Mouse (Mus musculus): ENCODE results near the gene Dock8. TPM values are rescaled to one million over a fixed set of nuclear protein-coding genes. Genes with fewer than 3 reads are reported as not detected.
A peak's percentile ranks its signal among the peaks of the same experiment; 100 is the strongest.

Dock8 gene
- polyA plus RNA-seq, 2 experiments, result 4.8 to 8.3 TPM

GRCm38 (mm10) chr19:24971307-24971706 lies 28.0 kb upstream of the Dock8 start:
- Histone ChIP-seq H3K27ac (replicated peaks; ENCODE audit: low read depth, low read length) (no peak overlapping the region), H3K4me2 (replicated peaks; ENCODE audit: low read depth, low read length, severe bottlenecking) (no peak overlapping the region), H3K4me1 (ENCODE audit: control insufficient read depth, insufficient read depth, low read length) (no peaks in the 10 kb centered on the region), H3K27me3 (ENCODE audit: control insufficient read depth, insufficient read depth, low read length) (no peaks in the 10 kb centered on the region), H3K4me3 (replicated peaks; ENCODE audit: low read length) (no peak overlapping the region), H3K36me3 (ENCODE audit: control insufficient read depth, insufficient read depth, low read length) (no peaks in the 10 kb centered on the region), H3K9me3 (ENCODE audit: control insufficient read depth, low read length) (no peaks in the 10 kb centered on the region), H3K9ac (ENCODE audit: low read depth, low read length, severe bottlenecking) (no peak overlapping the region)
- ATAC-seq (ENCODE audit: low FRiP score, low read depth) (no peak), DNase-seq (ENCODE audit: low spot score) (no peak)
- TF ChIP-seq POLR2A (IDR thresholded peaks at IDR 0.05; ENCODE audit: borderline replicate concordance, extremely low read depth, insufficient read depth, insufficient read length), result no peak
- 82% methylated on average over 7 of the region's 7 CpGs for WGBS

GRCm38 (mm10) chr19:24972701-24973390 lies 26.5 kb upstream of the Dock8 start:
- no peak for DNase-seq (ENCODE audit: low spot score)
- no peaks in the 10 kb centered on the region for H3K36me3 ChIP-seq (ENCODE audit: control insufficient read depth, insufficient read depth, low read length)
- no peak overlapping the region for H3K9ac ChIP-seq (ENCODE audit: low read depth, low read length, severe bottlenecking)
- no peak overlapping the region for H3K27ac ChIP-seq (replicated peaks; ENCODE audit: low read depth, low read length)
- no peak for TF ChIP-seq POLR2A (IDR thresholded peaks at IDR 0.05; ENCODE audit: borderline replicate concordance, extremely low read depth, insufficient read depth, insufficient read length)
- H3K4me2 ChIP-seq (replicated peaks; ENCODE audit: low read depth, low read length, severe bottlenecking), result no peak overlapping the region
- H3K9me3 ChIP-seq (ENCODE audit: control insufficient read depth, low read length), result no peaks in the 10 kb centered on the region
- ATAC-seq (ENCODE audit: low FRiP score, low read depth), result no peak
- 81% methylated on average over 3 of the region's 3 CpGs for WGBS
- no peak overlapping the region for H3K4me3 ChIP-seq (replicated peaks; ENCODE audit: low read length)
- H3K4me1 ChIP-seq (ENCODE audit: control insufficient read depth, insufficient read depth, low read length), result no peaks in the 10 kb centered on the region
- H3K27me3 ChIP-seq (ENCODE audit: control insufficient read depth, insufficient read depth, low read length), result no peaks in the 10 kb centered on the region

- ATAC-seq (ENCODE audit: low FRiP score, low read depth), result no peak
- TF ChIP-seq POLR2A (IDR thresholded peaks at IDR 0.05; ENCODE audit: borderline replicate concordance, extremely low read depth, insufficient read depth, insufficient read length), result no peak
Measured at GRCm38 (mm10) chr19:24977991-24978390, 21.3 kb upstream of the Dock8 start.

DNA sequence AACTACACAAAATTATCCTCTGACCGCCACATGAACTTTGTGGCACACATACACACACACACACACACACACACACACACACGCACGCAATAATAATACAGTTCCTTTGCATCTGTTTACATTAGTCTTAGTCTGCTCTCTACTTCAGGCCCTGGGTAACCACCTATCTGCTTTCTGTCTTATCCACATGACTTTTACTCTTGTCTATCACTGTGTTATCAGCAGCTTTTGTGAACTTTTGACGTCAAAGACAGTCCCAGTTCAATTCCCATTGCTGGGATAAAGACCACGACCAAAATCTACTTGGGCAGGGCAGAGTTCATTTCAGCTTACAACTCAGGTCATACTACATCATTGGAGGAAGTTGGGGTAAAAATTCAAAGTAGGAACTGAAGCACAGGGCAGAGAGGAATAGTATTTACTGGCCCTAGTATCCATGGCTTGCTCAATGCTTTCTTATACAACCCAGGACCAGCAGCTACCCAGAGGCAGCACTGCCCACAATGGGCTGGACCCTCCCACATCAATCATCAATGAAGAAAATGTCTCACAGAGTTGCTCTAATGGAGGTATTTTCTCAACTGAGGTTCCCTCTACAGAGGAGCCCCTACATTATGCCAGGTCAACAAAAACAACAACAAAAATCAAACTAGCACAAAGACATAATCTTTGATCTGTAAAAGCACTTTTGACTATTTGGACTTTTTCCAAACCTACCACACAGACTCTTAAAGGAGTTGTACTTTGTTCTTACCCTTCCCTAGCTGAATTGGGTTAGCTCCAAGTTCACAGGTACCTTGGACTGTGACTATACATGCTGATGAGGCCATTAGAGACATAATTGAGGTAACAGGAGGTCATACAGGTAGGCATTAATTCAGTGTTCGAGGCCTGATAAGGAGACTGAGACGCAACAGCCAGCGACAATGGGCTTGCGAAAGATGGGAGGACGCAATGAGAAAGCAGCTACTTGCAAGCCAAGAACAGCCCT lies 20.2 kb upstream of the Dock8 start:
- H3K4me3 ChIP-seq (replicated peaks; ENCODE audit: low read length), result no peak overlapping the region
- ATAC-seq (ENCODE audit: low FRiP score, low read depth) (no peak), DNase-seq (ENCODE audit: low spot score) (no peak)
- H3K4me2 ChIP-seq (replicated peaks; ENCODE audit: low read depth, low read length, severe bottlenecking), result no peak overlapping the region
- no peaks in the 10 kb centered on the region for H3K9me3 ChIP-seq (ENCODE audit: control insufficient read depth, low read length)
- H3K27me3 ChIP-seq (ENCODE audit: control insufficient read depth, insufficient read depth, low read length), result no peaks in the 10 kb centered on the region
- H3K4me1 ChIP-seq (ENCODE audit: control insufficient read depth, insufficient read depth, low read length), result no peaks in the 10 kb centered on the region
- no peaks in the 10 kb centered on the region for H3K36me3 ChIP-seq (ENCODE audit: control insufficient read depth, insufficient read depth, low read length)
- no peak overlapping the region for H3K27ac ChIP-seq (replicated peaks; ENCODE audit: low read depth, low read length)
- H3K9ac ChIP-seq (ENCODE audit: low read depth, low read length, severe bottlenecking), result no peak overlapping the region
- no peak for TF ChIP-seq POLR2A (IDR thresholded peaks at IDR 0.05; ENCODE audit: borderline replicate concordance, extremely low read depth, insufficient read depth, insufficient read length)
- WGBS, result 92% methylated on average over 10 of the region's 10 CpGs

More at GRCm38 (mm10) chr19:24977991-24978390, 21.3 kb upstream of the Dock8 start:
- Histone ChIP-seq H3K9me3 (ENCODE audit: control insufficient read depth, low read length) (no peaks in the 10 kb centered on the region), H3K4me3 (replicated peaks; ENCODE audit: low read length) (no peak overlapping the region), H3K36me3 (ENCODE audit: control insufficient read depth, insufficient read depth, low read length) (no peaks in the 10 kb centered on the region), H3K27ac (replicated peaks; ENCODE audit: low read depth, low read length) (no peak overlapping the region), H3K4me1 (ENCODE audit: control insufficient read depth, insufficient read depth, low read length) (no peaks in the 10 kb centered on the region), H3K9ac (ENCODE audit: low read depth, low read length, severe bottlenecking) (no peak overlapping the region), H3K27me3 (ENCODE audit: control insufficient read depth, insufficient read depth, low read length) (no peaks in the 10 kb centered on the region), H3K4me2 (replicated peaks; ENCODE audit: low read depth, low read length, severe bottlenecking) (no peak overlapping the region)
- DNase-seq (ENCODE audit: low spot score), result no peak
- WGBS, result 61% methylated on average over 11 of the region's 11 CpGs

DNA sequence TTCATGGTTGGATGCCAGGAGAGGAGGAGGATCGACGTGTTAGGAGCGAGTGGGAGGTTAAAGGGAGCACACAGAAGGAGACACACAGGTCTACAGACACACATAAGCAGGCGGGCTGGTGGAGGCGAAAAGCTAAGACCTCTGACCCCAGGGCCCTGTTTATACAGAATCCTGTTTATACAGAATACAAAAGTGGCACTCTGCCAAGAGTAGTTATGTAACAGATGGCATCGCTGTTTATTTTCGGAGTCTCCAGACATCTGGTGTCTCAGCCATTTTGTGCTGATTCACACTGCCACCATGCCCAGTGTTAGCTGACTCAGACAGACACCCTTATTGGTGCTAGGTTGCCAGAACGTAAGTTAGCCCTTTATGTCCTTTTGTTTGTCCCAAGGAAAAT lies 18.0 kb upstream of the Dock8 start:
- WGBS, result 71% methylated on average over 8 of the region's 8 CpGs
- no peak overlapping the region for H3K4me2 ChIP-seq (replicated peaks; ENCODE audit: low read depth, low read length, severe bottlenecking)
- TF ChIP-seq POLR2A (IDR thresholded peaks at IDR 0.05; ENCODE audit: borderline replicate concordance, extremely low read depth, insufficient read depth, insufficient read length), result no peak
- H3K4me3 ChIP-seq (replicated peaks; ENCODE audit: low read length), result no peak overlapping the region
- no peak for ATAC-seq (ENCODE audit: low FRiP score, low read depth)
- H3K4me1 ChIP-seq (ENCODE audit: control insufficient read depth, insufficient read depth, low read length), result no peaks in the 10 kb centered on the region
- H3K27me3 ChIP-seq (ENCODE audit: control insufficient read depth, insufficient read depth, low read length), result no peaks in the 10 kb centered on the region
- DNase-seq (ENCODE audit: low spot score), result peak; percentile 32
- H3K36me3 ChIP-seq (ENCODE audit: control insufficient read depth, insufficient read depth, low read length), result no peaks in the 10 kb centered on the region
- H3K9me3 ChIP-seq (ENCODE audit: control insufficient read depth, low read length), result no peaks in the 10 kb centered on the region
- H3K27ac ChIP-seq (replicated peaks; ENCODE audit: low read depth, low read length), result no peak overlapping the region
- no peak overlapping the region for H3K9ac ChIP-seq (ENCODE audit: low read depth, low read length, severe bottlenecking)
